Mouse (Mus musculus): ENCODE data around the gene Ppp4r3a. TPM values are rescaled to one million over a fixed set of nuclear protein-coding genes. Genes with fewer than 3 reads are reported as not detected.

Ppp4r3a gene
- polyA plus RNA-seq, 1 experiment from 2014 or later, result 27.0 TPM

- Histone ChIP-seq H3K4me3 (no peak overlapping the region), H3K36me3 (no peaks in the 10 kb centered on the region), H3K9ac (no peak overlapping the region), H3K27ac (no peak overlapping the region), H3K27me3 (0 out of 2 replicates have a peak, but pooled peaks cover 3% of the 10 kb centered on the region), H3K9me3 (replicated peaks) (no peaks in the 10 kb centered on the region), H3K4me2 (no peak overlapping the region), H3K4me1 (replicated peaks) (peaks cover 36% of the 10 kb centered on the region)
- WGBS, result 56% methylated on average over 10 of the region's 10 CpGs
- no peak for ATAC-seq (replicated peaks; ENCODE audit: insufficient number of reproducible peaks, insufficient read depth, low FRiP score, low read depth)
Measured at GRCm38 (mm10) chr12:101010148-101010920, 73.2 kb downstream of the Ppp4r3a start.

GRCm38 (mm10) chr12:101009225-101009624 lies 74.3 kb downstream of the Ppp4r3a start:
- ATAC-seq (replicated peaks; ENCODE audit: insufficient number of reproducible peaks, insufficient read depth, low FRiP score, low read depth), result no peak
- H3K27me3 ChIP-seq, result 0 out of 2 replicates have a peak, but pooled peaks cover 7% of the 10 kb centered on the region

GRCm38 (mm10) chr12:101008648-101009047 lies 74.9 kb downstream of the Ppp4r3a start:
- WGBS, result 57% methylated on average over 4 of the region's 4 CpGs
- Histone ChIP-seq H3K27me3 (0 out of 2 replicates have a peak, but pooled peaks cover 11% of the 10 kb centered on the region), H3K27ac (no peak overlapping the region), H3K4me1 (replicated peaks) (peaks cover 36% of the 10 kb centered on the region), H3K9me3 (replicated peaks) (no peaks in the 10 kb centered on the region), H3K4me2 (no peak overlapping the region), H3K9ac (no peak overlapping the region), H3K4me3 (no peak overlapping the region), H3K36me3 (no peaks in the 10 kb centered on the region)
- no peak for ATAC-seq (replicated peaks; ENCODE audit: insufficient number of reproducible peaks, insufficient read depth, low FRiP score, low read depth)

More at GRCm38 (mm10) chr12:101009225-101009624, 74.3 kb downstream of the Ppp4r3a start:
- Histone ChIP-seq H3K4me2 (no peak overlapping the region), H3K4me3 (no peak overlapping the region), H3K36me3 (no peaks in the 10 kb centered on the region), H3K9me3 (replicated peaks) (no peaks in the 10 kb centered on the region), H3K4me1 (replicated peaks) (peaks cover 36% of the 10 kb centered on the region), H3K27ac (no peak overlapping the region), H3K9ac (no peak overlapping the region)
- 78% methylated on average over 4 of the region's 4 CpGs for whole genome bisulfite sequencing

GRCm38 (mm10) chr12:101007968-101008481 lies 75.5 kb downstream of the Ppp4r3a start:
- no peak overlapping the region for H3K4me2 ChIP-seq
- H3K36me3 ChIP-seq, result no peaks in the 10 kb centered on the region
- 0 out of 2 replicates have a peak, but pooled peaks have one; percentile 23 for ATAC-seq (replicated peaks; ENCODE audit: insufficient number of reproducible peaks, insufficient read depth, low FRiP score, low read depth)
- H3K9ac ChIP-seq, result no peak overlapping the region
- H3K4me3 ChIP-seq, result no peak overlapping the region
- H3K27me3 ChIP-seq, result 0 out of 2 replicates have a peak, but pooled peaks cover 10% of the 10 kb centered on the region
- no peak overlapping the region; the same call in 1 of the 2 replicates for H3K27ac ChIP-seq
- 43% methylated on average over 10 of the region's 10 CpGs for WGBS
- peaks cover 36% of the 10 kb centered on the region for H3K4me1 ChIP-seq (replicated peaks)
- no peaks in the 10 kb centered on the region for H3K9me3 ChIP-seq (replicated peaks)

- Histone ChIP-seq H3K9me3 (replicated peaks) (no peaks in the 10 kb centered on the region), H3K27ac (no peak overlapping the region; the same call in 1 of the 2 replicates), H3K4me1 (replicated peaks) (peaks cover 30% of the 10 kb centered on the region), H3K27me3 (0 out of 2 replicates have a peak, but pooled peaks cover 7% of the 10 kb centered on the region), H3K4me2 (no peak overlapping the region), H3K9ac (no peak overlapping the region), H3K36me3 (no peaks in the 10 kb centered on the region), H3K4me3 (no peak overlapping the region)
- 0 out of 2 replicates have a peak, but pooled peaks have one; percentile 12 for ATAC-seq (replicated peaks; ENCODE audit: insufficient number of reproducible peaks, insufficient read depth, low FRiP score, low read depth)
- 58% methylated on average over 9 of the region's 9 CpGs for WGBS
Measured at GRCm38 (mm10) chr12:101007427-101007826, 76.1 kb downstream of the Ppp4r3a start.

- H3K9ac ChIP-seq, result no peak overlapping the region
- H3K4me2 ChIP-seq, result no peak overlapping the region
- H3K27me3 ChIP-seq, result 0 out of 2 replicates have a peak, but pooled peaks cover 7% of the 10 kb centered on the region
- WGBS, result 75% methylated on average over 12 of the region's 12 CpGs
- H3K9me3 ChIP-seq (replicated peaks), result no peaks in the 10 kb centered on the region
- H3K4me3 ChIP-seq, result no peak overlapping the region
- H3K4me1 ChIP-seq (replicated peaks), result peaks cover 23% of the 10 kb centered on the region
- H3K36me3 ChIP-seq, result no peaks in the 10 kb centered on the region
- no peak for ATAC-seq (replicated peaks; ENCODE audit: insufficient number of reproducible peaks, insufficient read depth, low FRiP score, low read depth)
- no peak overlapping the region for H3K27ac ChIP-seq
Measured at GRCm38 (mm10) chr12:101005665-101006420, 77.7 kb downstream of the Ppp4r3a start.

GRCm38 (mm10) chr12:101004982-101005381 lies 78.5 kb downstream of the Ppp4r3a start:
- Histone ChIP-seq H3K27ac (no peak overlapping the region), H3K4me3 (no peak overlapping the region), H3K27me3 (0 out of 2 replicates have a peak, but pooled peaks cover 7% of the 10 kb centered on the region), H3K4me1 (replicated peaks) (peaks cover 16% of the 10 kb centered on the region), H3K9ac (no peak overlapping the region), H3K36me3 (no peaks in the 10 kb centered on the region), H3K9me3 (replicated peaks) (no peaks in the 10 kb centered on the region), H3K4me2 (no peak overlapping the region)
- no peak for ATAC-seq (replicated peaks; ENCODE audit: insufficient number of reproducible peaks, insufficient read depth, low FRiP score, low read depth)
- 90% methylated on average over 5 of the region's 5 CpGs for WGBS

- no peak overlapping the region for H3K27ac ChIP-seq
Measured at GRCm38 (mm10) chr12:101002801-101003513, 80.5 kb downstream of the Ppp4r3a start.

GRCm38 (mm10) chr12:100999061-100999954 lies 84.2 kb downstream of the Ppp4r3a start:
- Histone ChIP-seq H3K9ac (no peak overlapping the region), H3K4me3 (no peak overlapping the region), H3K27me3 (peaks cover 16% of the 10 kb centered on the region; the same call in 1 of the 2 replicates), H3K4me2 (no peak overlapping the region), H3K36me3 (no peaks in the 10 kb centered on the region), H3K27ac (no peak overlapping the region), H3K9me3 (replicated peaks) (no peaks in the 10 kb centered on the region), H3K4me1 (replicated peaks) (peaks cover 24% of the 10 kb centered on the region)
- 45% methylated on average over 7 of the region's 7 CpGs for WGBS
- no peak for ATAC-seq (replicated peaks; ENCODE audit: insufficient number of reproducible peaks, insufficient read depth, low FRiP score, low read depth)

More at GRCm38 (mm10) chr12:101002801-101003513, 80.5 kb downstream of the Ppp4r3a start:
- Histone ChIP-seq H3K4me3 (no peak overlapping the region), H3K4me1 (replicated peaks) (peaks cover 21% of the 10 kb centered on the region), H3K4me2 (no peak overlapping the region), H3K36me3 (no peaks in the 10 kb centered on the region), H3K27me3 (0 out of 2 replicates have a peak, but pooled peaks cover 7% of the 10 kb centered on the region), H3K9me3 (replicated peaks) (no peaks in the 10 kb centered on the region), H3K9ac (no peak overlapping the region)
- ATAC-seq (replicated peaks; ENCODE audit: insufficient number of reproducible peaks, insufficient read depth, low FRiP score, low read depth), result no peak
- 65% methylated on average over 4 of the region's 4 CpGs for WGBS

GRCm38 (mm10) chr12:100998564-100998962 lies 84.9 kb downstream of the Ppp4r3a start:
- H3K27ac ChIP-seq, result no peak overlapping the region
- H3K9ac ChIP-seq, result no peak overlapping the region
- H3K27me3 ChIP-seq, result peaks cover 12% of the 10 kb centered on the region; the same call in 1 of the 2 replicates
- WGBS, result 34% methylated on average over 8 of the region's 8 CpGs
- H3K9me3 ChIP-seq (replicated peaks), result no peaks in the 10 kb centered on the region
- H3K36me3 ChIP-seq, result no peaks in the 10 kb centered on the region
- H3K4me2 ChIP-seq, result no peak overlapping the region
- H3K4me1 ChIP-seq (replicated peaks), result peaks cover 24% of the 10 kb centered on the region
- no peak for ATAC-seq (replicated peaks; ENCODE audit: insufficient number of reproducible peaks, insufficient read depth, low FRiP score, low read depth)
- no peak overlapping the region for H3K4me3 ChIP-seq

All from heart, embryonic 15.5 days (tissue).